ENCODE assay signal across 11 mouse cellular contexts in genomic region chr10:17511779-17512335, GRCm38 (mm10).
DNase-seq lines count a peak whose midpoint lies in the region; ATAC-seq and TF ChIP-seq lines count a peak whose summit lies in the region.
"Had no signal": no experiment of that assay in that cellular context is flagged by ENCODE, and none has a peak within 500 bp of the region (broad histone marks: within the 10 kb centered on the region; RNA-seq: fewer than 3 reads in every experiment).

No protein-coding gene starts in this region.

- H3K9me3 ChIP-seq in heart, embryonic 13.5 days = no peaks in the 10 kb centered on the region
- H3K9me3 ChIP-seq in hindbrain, embryonic 16.5 days (ENCODE audit: control insufficient read depth, low read length) = no peaks in the 10 kb centered on the region
- no peaks in the 10 kb centered on the region for H3K9me3 ChIP-seq in limb, embryonic 12.5 days

- H3K36me3 ChIP-seq in heart, embryonic 13.5 days = no peaks in the 10 kb centered on the region
- no peaks in the 10 kb centered on the region for H3K36me3 ChIP-seq in hindbrain, embryonic 16.5 days (ENCODE audit: control insufficient read depth, insufficient read depth, low read length)
- no peaks in the 10 kb centered on the region for H3K36me3 ChIP-seq in limb, embryonic 12.5 days

- no peak for TF ChIP-seq POLR2A in brain, embryonic 14.5 days (IDR thresholded peaks at IDR 0.05; ENCODE audit: borderline replicate concordance, extremely low read depth, insufficient read depth, insufficient read length, poor library complexity, severe bottlenecking)

- intact Hi-C loops in heart, postnatal 10 days (cut with DNase I) = no loop called here

- H3K4me3 ChIP-seq in heart, embryonic 13.5 days = no peak overlapping the region
- H3K4me3 ChIP-seq in hindbrain, embryonic 16.5 days (ENCODE audit: low read length) = no peak overlapping the region
- no peak overlapping the region for H3K4me3 ChIP-seq in limb, embryonic 12.5 days (replicated peaks)

- TF ChIP-seq CTCF in brain, embryonic 14.5 days (IDR thresholded peaks at IDR 0.05; ENCODE audit: borderline replicate concordance, extremely low read depth, insufficient read depth, insufficient read length) = no peak

- peak overlapping the region; percentile 44; the same call in 1 of the 2 replicates for H3K9ac ChIP-seq in heart, embryonic 13.5 days
- peak overlapping the region; percentile 22 for H3K9ac ChIP-seq in hindbrain, embryonic 16.5 days (ENCODE audit: low read depth, low read length)
- no peak overlapping the region for H3K9ac ChIP-seq in limb, embryonic 12.5 days (replicated peaks)

- H3K4me1 ChIP-seq in heart, embryonic 13.5 days = peaks cover 6% of the 10 kb centered on the region; the same call in 1 of the 2 replicates
- H3K4me1 ChIP-seq in hindbrain, embryonic 16.5 days (ENCODE audit: control insufficient read depth, insufficient read depth, low read depth, low read length) = peaks cover 4% of the 10 kb centered on the region
- peaks cover 6% of the 10 kb centered on the region; the same call in 1 of the 2 replicates for H3K4me1 ChIP-seq in limb, embryonic 12.5 days (replicated peaks)

- no peak for ATAC-seq in heart, embryonic 13.5 days (ENCODE audit: extremely low read depth, insufficient number of reproducible peaks, low FRiP score, low TSS enrichment)
- ATAC-seq in hindbrain, embryonic 16.5 days = no peak
- no peak for ATAC-seq in limb, embryonic 12.5 days (ENCODE audit: insufficient number of reproducible peaks, insufficient read depth, low FRiP score, low TSS enrichment, low read depth)
- ATAC-seq in erythroblast, adult 5-6 weeks (replicated peaks; ENCODE audit: low FRiP score, poor library complexity, severe bottlenecking) = no peak
- no peak for ATAC-seq in CD4-positive, CD25-positive, alpha-beta regulatory T cell, adult 4 months

- 46% methylated on average over 12 of the region's 12 CpGs for WGBS in heart, embryonic 13.5 days
- WGBS in hindbrain, embryonic 16.5 days = 38% methylated on average over 12 of the region's 12 CpGs
- WGBS in limb, embryonic 12.5 days = 30% methylated on average over 12 of the region's 12 CpGs

- no peak for DNase-seq in heart, postnatal 10 days
- DNase-seq in brain, embryonic 14.5 days (ENCODE audit: low read depth) = peak; percentile 49
- no peak for DNase-seq in testis, postnatal 14 days (ENCODE audit: low spot score)
- DNase-seq: cerebellum, adult 2 months; lung, adult 18-20 months; right cerebral cortex, postnatal 4 days had no signal

- H3K4me2 ChIP-seq in heart, embryonic 13.5 days = peak overlapping the region; percentile 22; the same call in 1 of the 2 replicates
- peak overlapping the region; percentile 17; the same call in 1 of the 2 replicates for H3K4me2 ChIP-seq in hindbrain, embryonic 16.5 days (ENCODE audit: low read length)
- H3K4me2 ChIP-seq in limb, embryonic 12.5 days = peak overlapping the region; percentile 32

- no peaks in the 10 kb centered on the region for H3K27me3 ChIP-seq in heart, embryonic 13.5 days (replicated peaks)
- H3K27me3 ChIP-seq in hindbrain, embryonic 16.5 days (replicated peaks; ENCODE audit: control insufficient read depth, insufficient read depth, low read length) = no peaks in the 10 kb centered on the region
- H3K27me3 ChIP-seq in limb, embryonic 12.5 days = no peaks in the 10 kb centered on the region

- H3K27ac ChIP-seq in heart, embryonic 13.5 days (replicated peaks) = no peak overlapping the region
- H3K27ac ChIP-seq in hindbrain, embryonic 16.5 days (ENCODE audit: low read depth, low read length) = no peak overlapping the region
- peak overlapping the region; percentile 41; the same call in 1 of the 2 replicates for H3K27ac ChIP-seq in limb, embryonic 12.5 days
